Mouse (Mus musculus) liver, embryonic 14.5 days (tissue): ENCODE data around the gene Ccdc40.

ENCODE experiments used
- CTCF ChIP-seq: IDR thresholded peaks from 2 replicates; pipeline ENCODE4 v1.5.1; 2016; ENCODE audit warnings: antibody characterized with exemption, low read depth, control low read depth
- EP300 ChIP-seq: IDR thresholded peaks from 2 replicates; pipeline ENCODE4 v1.6.1; 2016; ENCODE audit warnings: antibody characterized with exemption, low read depth

DNA sequence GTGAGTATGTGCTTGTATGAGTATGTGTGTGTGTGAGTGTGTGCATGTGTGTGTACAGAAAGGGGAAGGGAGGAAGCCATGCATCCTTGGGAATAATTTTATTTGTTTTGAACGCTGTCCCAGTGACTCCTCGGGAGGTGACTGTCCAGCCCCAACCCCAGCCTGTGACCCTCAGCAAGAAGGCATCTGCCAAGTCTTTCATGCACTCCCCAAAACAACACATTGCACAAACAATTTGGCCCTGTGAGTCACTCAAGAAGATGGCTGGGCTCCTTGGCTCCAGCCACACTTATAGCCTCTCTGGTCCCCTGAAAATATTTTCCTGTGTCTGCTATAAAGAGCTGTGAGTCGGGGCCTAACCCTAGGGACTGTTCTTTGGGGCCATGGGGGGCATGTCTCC lies 42.0 kb upstream of the Ccdc40 start:
- TF ChIP-seq CTCF (no peak), EP300 (no peak)
